In the genomic region with DNA sequence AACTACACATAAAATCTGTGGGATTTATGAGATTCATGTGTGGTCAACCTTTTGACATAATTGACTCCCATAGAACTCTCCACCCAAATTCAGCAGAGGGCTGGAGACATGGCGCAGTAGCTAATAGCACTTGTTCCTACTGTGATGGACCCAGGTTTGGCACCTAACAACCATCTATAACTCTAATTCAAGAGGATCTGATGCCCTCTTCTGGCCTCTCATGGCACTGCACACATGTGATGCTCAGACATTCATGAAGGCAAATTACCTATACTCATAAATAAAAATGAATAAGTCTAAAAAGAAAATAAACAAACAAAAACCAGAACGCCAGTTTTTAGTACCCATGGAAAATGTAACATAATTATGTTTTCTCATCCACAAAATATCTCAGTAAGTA, we compare ENCODE assay signal across 9 mouse cellular contexts. TPM values are rescaled to one million over a fixed set of nuclear protein-coding genes. Genes with fewer than 3 reads are reported as not detected.
A peak's percentile ranks its signal among the peaks of the same experiment; 100 is the strongest.
DNase-seq lines count a peak whose midpoint lies in the region; ATAC-seq and TF ChIP-seq lines count a peak whose summit lies in the region.
"Had no signal": no experiment of that assay in that cellular context is flagged by ENCODE, and none has a peak within 500 bp of the region (broad histone marks: within the 10 kb centered on the region; RNA-seq: fewer than 3 reads in every experiment).

No protein-coding gene starts in this region.

- peak; percentile 18 to 20 for DNase-seq in layer of hippocampus, postnatal 10 days (ENCODE audit: low spot score in 2 of 2)
- no peak for DNase-seq in layer of hippocampus, postnatal 36 days
- peak; percentile 48 for DNase-seq in adrenal gland, postnatal 25 days
- peak; percentile 61 to 63 for DNase-seq in kidney, postnatal 4 days
- DNase-seq in heart, postnatal 25 days (ENCODE audit: low spot score): no peak
- DNase-seq in ovary, adult 18-20 months (ENCODE audit: low spot score): no peak

- H3K4me3 ChIP-seq in E14TG2a.4 (replicated peaks; ENCODE audit: low read length): no peak overlapping the region
- H3K4me3 ChIP-seq in forebrain, embryonic 12.5 days (replicated peaks): no peak overlapping the region
- H3K4me3 ChIP-seq: embryonic facial prominence, embryonic 13.5 days had no signal

- peaks cover 4% of the 10 kb centered on the region; the same call in 1 of the 2 replicates for H3K36me3 ChIP-seq in E14TG2a.4 (ENCODE audit: insufficient read depth, low read length)
- H3K36me3 ChIP-seq in forebrain, embryonic 12.5 days (replicated peaks): no peaks in the 10 kb centered on the region
- H3K36me3 ChIP-seq: embryonic facial prominence, embryonic 13.5 days had no signal

- H3K27ac ChIP-seq in forebrain, embryonic 12.5 days: no peak overlapping the region
- H3K27ac ChIP-seq: embryonic facial prominence, embryonic 13.5 days had no signal

- no peaks in the 10 kb centered on the region for H3K27me3 ChIP-seq in E14TG2a.4 (ENCODE audit: insufficient read depth, low read length)
- no peaks in the 10 kb centered on the region for H3K27me3 ChIP-seq in forebrain, embryonic 12.5 days
- H3K27me3 ChIP-seq: embryonic facial prominence, embryonic 13.5 days had no signal

- no peak overlapping the region for H3K9ac ChIP-seq in forebrain, embryonic 12.5 days
- H3K9ac ChIP-seq: embryonic facial prominence, embryonic 13.5 days had no signal

- peaks cover 25% of the 10 kb centered on the region for H3K9me3 ChIP-seq in E14TG2a.4 (ENCODE audit: low read length)
- no peaks in the 10 kb centered on the region for H3K9me3 ChIP-seq in forebrain, embryonic 12.5 days
- H3K9me3 ChIP-seq: embryonic facial prominence, embryonic 13.5 days had no signal

- 89% methylated on average over 2 of the region's 2 CpGs for WGBS in forebrain, embryonic 12.5 days

- H3K4me2 ChIP-seq in forebrain, embryonic 12.5 days: no peak overlapping the region
- H3K4me2 ChIP-seq: embryonic facial prominence, embryonic 13.5 days had no signal

- H3K4me1 ChIP-seq in E14TG2a.4 (replicated peaks; ENCODE audit: low read depth, low read length): no peaks in the 10 kb centered on the region
- no peaks in the 10 kb centered on the region for H3K4me1 ChIP-seq in forebrain, embryonic 12.5 days
- H3K4me1 ChIP-seq: embryonic facial prominence, embryonic 13.5 days had no signal

- intact Hi-C loops in heart, postnatal 25 days (cut with DNase I): no loop called here

- peak; percentile 40 for TF ChIP-seq CTCF in E14TG2a.4 (conservative IDR thresholded peaks at IDR 0.05; ENCODE audit: low read length)

- ATAC-seq in forebrain, embryonic 12.5 days (ENCODE audit: low FRiP score): no peak

RNA-seq across cellular contexts. Expression of a gene that starts 22.8 kb away (rescaled TPM):
- total RNA-seq in layer of hippocampus, postnatal 10 days (2021): not detected
- total RNA-seq in layer of hippocampus, postnatal 36 days (2021): not detected
- total RNA-seq in adrenal gland, postnatal 25 days (2021): 647 and 908 TPM in 2 replicates
- not detected for total RNA-seq in heart, postnatal 25 days (2021)
- not detected in 2 replicates for polyA plus RNA-seq in forebrain, embryonic 12.5 days (2016; fragmentation: Nextera tagmentation; extraction: Ambion mirVana)
- polyA plus RNA-seq: embryonic facial prominence, embryonic 13.5 days had no signal

Comparison
In these comparisons a context has a peak if more than half of its experiments do, and no peak if none do; other contexts are left out.
1. DNase-seq: peak in layer of hippocampus, postnatal 10 days (2 of 2), adrenal gland, postnatal 25 days (single experiment) and kidney, postnatal 4 days (2 of 2); none in layer of hippocampus, postnatal 36 days (0 of 2), heart, postnatal 25 days (single experiment) and ovary, adult 18-20 months (single experiment).
2. RNA of a gene that starts 22.8 kb away (total RNA-seq): 647 to 908 TPM in adrenal gland, postnatal 25 days; not detected in layer of hippocampus, postnatal 10 days, not detected in layer of hippocampus, postnatal 36 days and not detected in heart, postnatal 25 days; every median in the first group is over 100 times any median in the second.